Mouse (Mus musculus) thymus, postnatal 14 days (tissue): ENCODE measurements around the gene Fbxw21.
A peak's percentile ranks its signal among the peaks of the same experiment; 100 is the strongest.
"Not testable (repeated sequence)": the region's sequence is repeated elsewhere in the genome, so short reads cannot be mapped to it uniquely, and the experiment has no call there.

Experiments
- DNase-seq: peaks from one replicate; pipeline ENCODE4 v3.0.0; 2021

The Fbxw21 gene

DNA sequence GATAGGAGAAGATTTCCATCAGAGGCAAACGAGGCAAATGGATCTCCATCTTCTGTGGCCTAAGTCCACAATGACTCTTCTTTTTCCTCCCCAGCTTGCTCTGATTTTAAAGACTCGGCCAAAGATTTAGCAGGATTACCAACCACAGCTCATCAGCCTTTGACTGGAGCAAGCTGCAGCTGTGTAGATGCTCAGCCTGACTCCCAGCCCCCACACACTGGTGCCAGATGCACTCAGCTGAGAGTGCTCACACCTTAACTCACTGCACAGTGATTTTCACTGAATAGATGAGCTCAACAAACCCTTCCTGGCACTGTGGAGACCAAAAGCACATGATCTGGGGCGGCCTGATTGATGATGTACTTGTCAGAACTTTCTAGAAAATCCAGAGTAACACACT is at the start of gene Fbxw21:
Fbxw21 (minus strand) TSS at position 101 of the 400 bp plus-strand sequence.
- DNase-seq: no peak

DNA sequence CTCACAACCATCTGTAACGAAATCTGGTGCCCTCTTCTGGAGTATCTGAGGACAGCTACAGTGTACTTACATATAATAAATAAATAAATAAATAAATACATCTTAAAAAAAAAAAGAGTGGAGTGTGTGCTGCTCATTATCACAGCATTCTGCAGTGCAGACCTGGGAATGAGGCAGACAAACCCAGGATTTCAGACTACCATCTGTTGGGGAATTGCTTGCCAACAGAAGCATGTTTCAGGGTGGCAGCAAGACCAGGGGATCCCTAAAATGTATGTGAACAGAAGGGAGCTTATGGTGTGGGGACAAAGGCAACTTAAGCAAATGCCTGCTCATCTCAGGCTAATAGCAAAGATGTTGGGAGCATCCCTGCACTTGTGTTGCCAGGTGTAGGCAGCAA is 39.5 kb upstream of the Fbxw21 start:
- DNase-seq: not testable (repeated sequence)

DNA sequence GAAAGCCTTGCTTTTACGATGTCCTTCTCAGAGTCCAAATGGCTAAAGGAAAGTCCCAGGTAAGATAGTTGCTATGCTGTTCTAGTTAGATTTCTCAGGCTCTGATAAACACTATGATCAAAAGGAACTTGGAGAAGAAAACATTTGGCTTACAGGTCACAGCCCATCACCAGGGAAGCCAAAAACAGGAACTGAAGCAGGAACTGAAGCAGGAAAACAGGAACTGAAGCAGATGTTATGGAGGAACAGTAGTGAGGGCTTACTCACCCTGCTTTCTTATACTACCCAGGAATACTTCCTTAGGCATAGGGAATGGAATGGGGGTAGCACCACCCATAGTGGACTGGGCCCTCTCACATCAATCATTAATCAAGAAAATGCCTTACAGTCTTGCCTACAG is 38.5 kb upstream of the Fbxw21 start:
- DNase-seq: no peak

DNA sequence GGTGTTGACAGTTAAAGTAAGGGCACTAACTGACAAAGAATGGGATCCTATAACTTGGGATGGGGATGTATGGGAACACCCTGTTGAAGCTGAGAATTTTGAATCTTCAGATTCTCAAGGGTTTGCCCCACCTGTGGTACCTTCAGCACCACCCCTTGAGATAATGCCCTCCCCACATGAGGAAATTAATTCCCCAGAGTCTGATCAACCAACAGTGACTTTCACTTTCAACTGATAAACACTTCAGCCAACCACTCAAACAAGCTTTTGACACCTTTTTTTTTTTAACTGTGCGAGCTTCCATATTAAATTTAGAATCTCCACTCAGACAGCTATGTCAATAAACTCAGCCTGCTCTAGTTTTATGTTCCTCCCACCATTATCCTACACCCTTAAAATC is 37.5 kb upstream of the Fbxw21 start:
- no peak for DNase-seq

DNA sequence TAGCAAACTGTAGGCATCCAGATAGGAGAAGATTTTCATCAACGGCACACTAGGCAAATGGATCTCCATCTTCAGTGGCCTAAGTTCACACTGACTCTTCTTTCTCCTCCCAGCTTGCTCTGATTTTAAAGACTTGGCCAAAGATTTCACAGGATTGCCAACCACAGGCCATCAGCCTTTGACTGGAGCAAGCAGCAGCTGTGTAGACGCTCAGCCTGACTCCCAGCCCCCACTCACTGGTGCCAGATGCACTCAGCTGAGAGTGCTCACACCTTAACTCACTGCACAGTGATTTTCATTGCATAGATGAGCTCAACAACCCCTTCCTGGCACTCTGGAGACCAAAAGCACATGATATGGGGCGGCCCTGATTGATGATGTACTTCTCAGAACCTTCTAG is 34.0 kb upstream of the Fbxw21 start, which contains the start of gene Fbxw13:
Fbxw13 (minus strand) TSS at position 101 of the 400 bp plus-strand sequence.
- not testable (repeated sequence) for DNase-seq

DNA sequence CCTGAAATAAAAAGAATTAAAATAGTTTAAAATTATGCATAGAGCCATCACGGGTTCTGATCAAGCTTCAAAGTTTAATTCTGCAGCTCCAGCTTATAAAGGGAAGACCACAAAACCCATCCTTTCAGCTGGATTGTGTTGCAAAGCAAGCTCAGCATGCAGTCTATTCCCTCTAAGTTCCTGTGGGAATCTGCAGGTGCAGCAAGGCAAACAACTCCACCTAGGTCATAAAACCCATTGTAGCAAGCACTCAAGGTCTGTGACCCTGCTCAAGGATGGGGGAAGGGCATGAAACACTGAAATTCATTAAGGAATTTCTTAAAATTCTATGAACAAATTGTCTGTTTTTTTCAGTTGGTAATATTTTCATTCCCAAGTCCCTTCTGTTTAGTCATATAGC is 15.4 kb upstream of the Fbxw21 start:
- no peak for DNase-seq

DNA sequence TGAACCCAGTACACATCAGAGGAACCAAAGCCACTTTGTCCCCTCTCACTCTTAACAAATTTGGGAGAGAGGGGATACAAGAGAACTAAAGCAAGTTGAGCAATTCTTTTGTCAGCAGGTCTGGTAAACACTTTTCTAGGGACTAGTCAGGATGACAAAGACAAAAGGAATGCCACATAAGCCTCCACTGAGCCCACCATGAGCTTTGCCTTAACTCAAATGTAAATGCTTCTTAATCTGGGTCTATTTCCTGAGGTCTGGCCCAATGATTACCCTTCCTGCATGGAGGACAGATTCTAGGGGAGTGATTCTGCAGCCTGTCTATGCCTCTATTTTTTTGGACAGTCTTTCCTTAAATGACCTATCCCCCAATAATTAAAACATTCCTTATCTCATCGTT is 14.5 kb upstream of the Fbxw21 start:
- DNase-seq: no peak

DNA sequence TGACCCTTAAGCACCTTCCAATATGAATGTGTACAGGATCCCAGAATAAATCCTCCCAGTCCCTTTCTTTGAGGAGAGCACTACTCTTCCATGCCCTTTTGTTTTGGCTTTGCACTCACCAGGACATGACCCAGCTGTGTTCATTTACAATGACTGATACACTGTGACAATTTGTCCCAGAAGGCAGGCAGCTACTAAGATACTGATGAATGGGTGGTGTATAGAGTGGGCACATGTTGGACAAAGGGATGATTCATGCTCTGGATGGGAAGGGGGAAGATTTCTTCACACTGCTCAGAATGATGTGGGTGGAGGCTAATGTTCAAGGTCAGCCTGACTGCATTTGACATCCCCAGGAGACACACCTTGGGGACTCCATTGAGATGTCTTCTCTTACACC is 5.5 kb upstream of the Fbxw21 start:
- DNase-seq: no peak

DNA sequence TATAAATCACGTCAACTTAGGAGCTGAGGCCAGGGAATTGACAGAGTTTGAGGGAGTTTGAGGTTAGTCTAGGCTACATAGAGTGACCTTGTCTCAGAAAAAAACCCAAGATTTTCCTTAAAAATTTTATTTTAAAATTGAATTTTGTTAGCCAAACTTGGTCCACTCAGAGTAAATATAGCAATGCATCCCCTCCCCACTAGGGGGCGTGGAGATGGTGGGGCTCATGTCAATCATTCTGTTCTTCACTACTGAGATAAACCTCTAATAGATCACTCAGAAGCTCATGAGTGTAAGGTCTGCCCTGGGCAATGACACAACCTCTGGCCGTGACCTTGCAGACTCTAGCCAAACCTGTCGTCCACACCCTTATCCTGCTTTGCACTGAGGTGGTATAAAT is 21.4 kb downstream of the Fbxw21 start:
- peak; percentile 31 for DNase-seq

DNA sequence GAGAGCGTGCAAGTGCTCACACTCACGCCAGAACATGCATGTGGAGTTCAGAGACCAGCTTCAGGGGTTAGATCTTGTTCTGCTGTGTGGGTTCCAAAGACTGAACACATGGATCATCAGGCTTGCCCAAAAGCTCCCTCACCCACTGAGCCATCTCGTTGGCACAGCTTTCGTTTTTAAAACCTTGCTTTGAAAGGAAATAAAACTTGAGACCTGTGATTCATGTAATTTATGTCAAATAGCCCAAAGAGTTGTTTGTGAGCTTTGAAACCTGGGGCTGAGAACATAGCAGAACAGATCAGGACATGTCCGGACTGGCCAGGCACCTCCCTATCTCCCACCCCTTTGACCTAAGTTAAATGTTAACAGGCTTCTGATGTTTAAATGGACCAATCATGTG is 31.8 kb downstream of the Fbxw21 start:
- DNase-seq: no peak

DNA sequence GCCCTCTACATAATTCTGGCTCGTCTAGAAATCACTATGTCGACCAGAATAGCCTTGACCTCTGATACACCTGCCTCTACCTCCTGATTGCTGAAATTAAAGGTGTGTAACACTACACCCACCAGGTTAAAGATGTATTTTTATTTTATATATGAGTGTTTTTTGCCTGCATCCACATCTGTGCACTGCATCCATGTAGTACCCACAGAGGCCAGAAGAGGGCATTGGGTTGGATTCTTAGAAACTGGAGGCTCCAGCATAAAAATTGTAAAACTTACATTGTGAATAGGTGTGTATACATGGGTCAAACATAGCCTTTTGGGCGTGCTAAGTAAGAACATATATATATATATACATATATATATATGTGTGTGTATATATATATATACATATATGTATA is 33.6 kb downstream of the Fbxw21 start:
- no peak for DNase-seq

DNA sequence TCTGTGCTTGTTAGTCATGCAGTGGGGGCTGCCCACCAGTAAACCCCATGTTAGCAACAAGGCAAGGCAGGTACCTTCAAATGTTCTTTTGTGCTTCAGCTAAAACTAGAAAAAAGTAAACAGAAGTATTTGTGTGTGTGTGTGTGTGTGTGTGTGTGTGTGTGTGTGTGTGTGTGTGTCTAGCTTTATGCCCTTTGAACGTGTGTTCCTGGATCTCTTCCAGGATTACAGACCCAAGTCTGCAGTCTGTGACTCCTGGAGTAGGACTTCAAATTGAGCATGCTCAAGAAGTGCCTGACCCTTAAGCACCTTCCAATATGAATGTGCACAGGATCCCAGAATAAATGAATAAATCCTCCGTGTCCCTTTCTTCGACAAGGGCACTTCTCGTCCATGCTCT is 34.8 kb downstream of the Fbxw21 start:
- no peak for DNase-seq

DNA sequence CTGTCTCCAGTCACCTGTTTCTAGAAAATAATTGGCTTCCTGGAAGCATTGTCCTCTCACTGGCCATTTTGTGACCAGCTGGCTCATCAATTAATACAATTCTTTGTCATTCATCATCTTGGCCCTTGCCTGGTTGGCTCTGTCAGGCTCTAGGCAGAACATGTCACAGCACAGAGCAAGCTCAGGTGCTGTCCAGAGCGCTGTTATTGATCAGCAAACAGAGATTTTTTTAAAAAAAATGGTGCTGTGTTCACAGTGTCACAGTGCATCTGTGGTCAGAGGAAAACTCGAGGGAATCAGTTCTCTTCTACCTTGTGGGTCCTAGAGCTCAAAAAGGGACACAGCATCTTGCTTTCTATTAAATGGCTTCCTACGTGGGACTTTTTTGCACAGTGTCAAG is 36.4 kb downstream of the Fbxw21 start:
- DNase-seq: no peak

DNA sequence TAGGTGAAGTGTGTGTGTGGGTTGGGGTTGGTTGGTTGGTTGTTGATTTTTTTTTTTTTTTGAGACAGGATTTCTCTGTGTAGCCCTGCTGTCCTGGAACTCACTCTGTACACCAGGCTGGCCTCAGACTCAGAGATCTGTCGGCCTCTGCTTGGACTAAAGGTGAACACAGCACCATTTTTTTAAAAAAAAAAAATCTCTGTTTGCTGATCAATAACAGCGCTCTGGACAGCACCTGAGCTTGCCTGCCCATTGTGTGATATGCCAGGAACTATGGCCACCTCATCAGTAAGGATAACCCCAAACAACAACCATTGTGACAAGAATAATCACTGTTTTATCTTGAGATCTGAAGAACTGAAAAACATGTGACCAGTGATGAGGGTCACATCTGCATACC is 36.8 kb downstream of the Fbxw21 start:
- DNase-seq: no peak

DNA sequence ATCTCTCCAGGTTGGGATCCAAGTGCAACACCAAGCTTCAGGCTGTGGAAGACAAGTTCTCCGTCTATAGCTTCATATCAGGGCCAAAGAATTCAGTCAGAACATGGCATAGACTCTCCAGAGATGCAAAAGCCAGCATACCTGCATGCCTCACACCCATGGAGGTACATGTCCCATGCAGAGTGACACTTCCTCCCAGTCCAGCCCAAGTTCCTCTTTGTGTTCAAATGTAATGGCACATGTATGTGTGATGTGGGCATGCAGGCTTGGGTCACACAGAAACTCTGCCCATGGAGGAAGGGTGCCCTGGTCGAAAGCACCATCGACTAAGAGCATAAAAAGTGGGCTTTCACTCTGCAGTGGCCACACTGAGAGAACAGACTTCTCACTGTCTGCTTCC is 37.7 kb downstream of the Fbxw21 start:
- DNase-seq: no peak

DNA sequence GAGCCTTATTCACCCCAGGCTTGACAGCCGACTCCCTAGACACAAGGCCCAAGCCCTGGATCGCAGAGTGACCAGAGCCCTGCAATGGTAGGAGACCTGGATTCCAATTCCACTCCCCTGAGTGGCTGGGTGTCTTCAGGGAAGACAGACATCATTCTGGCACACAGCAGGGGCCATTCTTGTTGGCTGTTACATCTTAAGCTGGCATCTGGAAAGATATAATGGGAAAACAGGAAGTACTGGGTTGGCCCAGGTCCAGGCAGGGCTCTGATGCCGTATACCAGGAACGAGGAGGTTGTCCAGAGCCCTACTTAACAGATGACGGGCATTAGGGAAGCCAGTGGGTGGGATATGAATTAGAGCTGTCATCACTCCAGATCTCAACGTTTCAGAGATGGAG is 38.6 kb downstream of the Fbxw21 start:
- no peak for DNase-seq

DNA sequence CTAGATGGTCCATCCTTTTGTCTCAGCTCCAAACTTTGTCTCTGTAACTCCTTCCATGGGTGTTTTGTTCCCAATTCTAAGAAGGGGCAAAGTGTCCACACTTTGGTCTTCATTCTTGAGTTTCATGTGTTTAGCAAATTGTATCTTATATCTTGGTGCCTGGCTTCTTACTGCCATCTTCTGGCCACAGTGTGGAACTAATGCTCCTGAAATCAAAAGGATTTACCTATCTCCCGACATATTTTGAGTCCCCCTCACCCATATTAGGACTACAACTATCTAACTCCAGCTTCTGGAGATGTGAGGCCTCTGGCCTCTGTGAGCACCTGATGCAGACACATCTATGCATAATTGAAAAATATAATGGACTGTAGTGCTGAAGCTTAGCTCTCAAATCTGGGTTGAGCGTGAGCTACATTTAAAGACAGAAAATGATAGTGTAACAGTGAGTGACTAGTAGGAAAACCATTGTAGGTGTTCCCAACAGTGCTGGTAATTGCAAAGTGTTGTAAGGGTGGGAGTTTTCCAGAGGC is 39.2 kb downstream of the Fbxw21 start:
- peak; percentile 51 for DNase-seq

DNA sequence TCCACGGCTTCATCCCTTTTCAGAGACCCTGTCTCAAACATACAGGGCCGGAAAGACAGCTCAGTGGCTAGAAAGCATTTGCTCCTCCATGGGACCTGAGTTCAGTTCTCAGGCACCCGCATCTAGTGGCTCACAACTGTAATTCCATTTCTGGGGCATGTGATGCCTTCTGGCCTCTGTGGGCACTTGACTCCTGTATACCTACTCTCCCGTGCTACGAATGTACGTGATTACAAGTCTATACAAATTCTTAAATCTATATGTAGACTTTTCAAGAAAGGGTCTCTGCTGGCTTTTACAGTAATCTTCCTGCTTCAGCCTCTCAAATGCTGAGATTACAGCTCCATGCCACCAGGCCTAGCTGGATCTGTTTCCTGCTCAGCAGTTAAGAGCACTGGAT is 40.9 kb downstream of the Fbxw21 start:
- no peak for DNase-seq

DNA sequence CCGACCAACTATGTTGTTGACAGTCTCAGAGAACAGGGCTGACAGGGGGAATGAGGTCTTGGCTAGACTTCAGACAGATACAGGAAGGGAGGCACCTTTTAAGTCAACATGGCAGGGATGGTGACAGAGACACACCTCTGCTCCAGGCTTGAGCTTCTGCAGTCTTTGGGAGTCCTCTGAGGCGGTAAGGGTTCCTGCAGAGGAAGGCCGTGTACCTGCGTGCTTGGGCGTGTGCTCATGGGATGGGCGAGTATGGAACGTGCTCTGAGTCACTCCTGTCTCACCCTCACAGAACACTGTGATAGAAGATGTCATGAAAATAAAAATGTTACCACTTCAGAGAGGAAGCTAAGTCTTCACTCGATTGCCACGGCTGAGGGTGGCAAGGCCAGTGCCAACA is 42.3 kb downstream of the Fbxw21 start:
- DNase-seq: no peak

DNA sequence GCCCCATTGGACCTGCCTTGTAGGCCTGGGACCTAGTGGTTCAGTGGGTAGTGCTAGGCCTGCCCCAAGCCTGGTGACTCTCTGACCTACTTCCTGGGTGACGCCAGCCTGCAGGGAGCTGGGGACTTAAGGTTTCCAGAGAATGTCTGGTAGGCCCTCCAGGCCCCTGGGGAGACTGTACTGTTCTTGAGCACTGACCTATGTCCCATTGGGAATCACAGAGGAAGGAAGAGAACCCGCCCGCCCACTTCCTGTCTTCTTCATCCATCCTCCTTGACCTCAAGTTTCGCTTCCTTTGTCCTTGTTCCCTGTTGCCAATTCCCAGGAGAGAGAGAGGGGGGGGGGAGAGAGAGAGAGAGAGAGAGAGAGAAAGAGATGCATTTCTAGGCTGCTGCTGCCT is 43.7 kb downstream of the Fbxw21 start:
- no peak for DNase-seq

DNA sequence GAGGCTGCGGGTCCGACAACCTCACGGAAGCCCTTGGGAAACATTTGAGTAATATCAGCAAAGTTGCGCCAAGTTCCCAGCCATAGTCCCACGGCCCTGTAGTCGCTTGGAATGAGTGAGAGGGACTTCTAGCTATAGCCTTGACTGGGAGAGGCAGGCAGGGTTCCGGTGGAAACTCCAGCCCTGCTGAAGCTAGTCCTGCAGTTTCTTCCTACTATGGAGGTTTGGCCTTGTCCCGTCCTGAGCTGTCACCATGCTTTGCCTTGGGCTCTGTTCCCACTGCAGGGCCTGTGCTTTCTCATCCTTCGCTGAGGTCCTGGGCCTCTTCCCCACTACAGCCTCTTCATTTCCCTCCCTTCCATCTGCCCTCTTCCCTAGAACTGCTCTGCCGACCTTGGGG is 45.6 kb downstream of the Fbxw21 start:
- no peak for DNase-seq

DNA sequence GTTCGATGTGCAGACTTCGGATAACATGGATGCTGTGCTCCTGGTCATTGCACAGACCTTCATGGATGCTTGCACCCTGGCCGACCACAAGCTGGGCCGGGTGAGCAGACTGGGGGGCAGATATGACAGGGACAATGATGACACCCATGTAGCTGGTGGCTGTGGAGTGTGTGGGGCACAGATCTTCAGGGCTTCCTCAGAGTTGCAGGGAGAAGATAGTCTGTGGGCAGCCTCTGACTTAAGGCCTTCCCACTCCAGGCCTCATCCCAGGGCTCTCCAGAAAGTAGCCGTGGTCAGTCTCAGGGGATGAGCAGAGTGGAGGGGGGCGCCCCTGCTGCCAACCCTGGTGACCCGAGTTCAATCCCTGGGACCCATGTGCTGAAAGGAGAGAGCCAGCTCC is 47.0 kb downstream of the Fbxw21 start:
- DNase-seq: no peak

DNA sequence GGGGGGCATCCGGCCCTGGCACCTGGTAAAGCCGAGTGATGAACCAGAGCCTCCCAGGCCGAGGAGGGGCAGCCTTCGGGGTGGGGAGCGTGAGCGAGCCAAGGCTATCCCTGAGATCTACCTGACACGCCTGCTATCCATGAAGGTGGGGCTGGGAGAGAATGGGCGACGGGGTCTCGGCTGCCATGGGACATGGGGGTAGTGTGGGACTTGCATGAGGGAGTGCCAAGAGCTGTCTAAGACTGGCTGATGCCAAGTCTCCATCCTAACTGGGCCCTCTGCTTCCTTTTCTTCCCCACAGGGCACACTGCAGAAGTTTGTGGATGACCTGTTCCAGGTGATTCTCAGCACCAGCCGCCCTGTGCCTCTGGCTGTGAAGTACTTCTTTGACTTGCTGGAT is 47.6 kb downstream of the Fbxw21 start:
- no peak for DNase-seq

DNA sequence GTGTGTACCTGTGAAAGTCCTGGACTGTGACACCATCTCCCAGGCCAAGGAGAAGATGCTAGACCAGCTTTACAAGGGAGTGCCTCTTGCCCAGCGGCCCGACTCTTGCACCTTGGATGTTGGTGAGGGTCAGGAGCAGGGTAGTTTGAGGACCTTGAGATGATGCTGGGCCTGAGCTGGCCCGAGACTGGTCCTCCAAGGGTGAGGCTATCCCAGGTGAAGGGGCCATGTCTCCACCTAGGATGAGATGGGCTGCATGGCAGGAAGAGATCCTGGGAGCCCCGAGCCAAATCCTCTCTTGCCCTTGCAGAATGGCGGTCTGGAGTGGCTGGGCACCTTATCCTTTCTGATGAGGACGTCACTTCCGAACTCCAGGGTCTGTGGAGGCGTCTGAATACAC is 48.5 kb downstream of the Fbxw21 start:
- DNase-seq: no peak

DNA sequence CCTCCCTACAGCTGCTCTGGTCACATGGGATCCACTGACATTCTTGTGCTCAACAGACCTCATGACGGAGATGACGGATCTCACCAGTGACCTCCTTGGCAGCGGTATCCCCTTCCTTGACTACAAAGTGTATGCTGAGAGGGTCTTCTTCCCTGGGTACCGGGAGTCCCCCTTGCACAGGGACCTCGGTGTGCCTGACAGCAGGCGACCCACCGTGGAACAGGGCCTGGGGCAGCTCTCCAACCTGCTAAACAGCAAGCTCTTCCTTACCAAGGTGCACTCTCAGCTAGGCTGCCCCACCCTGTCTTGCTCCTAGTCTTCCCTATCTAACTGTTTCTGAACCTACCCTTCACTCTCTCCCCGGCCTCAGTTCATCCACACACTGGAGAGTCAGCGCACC is 50.2 kb downstream of the Fbxw21 start:
- DNase-seq: no peak

DNA sequence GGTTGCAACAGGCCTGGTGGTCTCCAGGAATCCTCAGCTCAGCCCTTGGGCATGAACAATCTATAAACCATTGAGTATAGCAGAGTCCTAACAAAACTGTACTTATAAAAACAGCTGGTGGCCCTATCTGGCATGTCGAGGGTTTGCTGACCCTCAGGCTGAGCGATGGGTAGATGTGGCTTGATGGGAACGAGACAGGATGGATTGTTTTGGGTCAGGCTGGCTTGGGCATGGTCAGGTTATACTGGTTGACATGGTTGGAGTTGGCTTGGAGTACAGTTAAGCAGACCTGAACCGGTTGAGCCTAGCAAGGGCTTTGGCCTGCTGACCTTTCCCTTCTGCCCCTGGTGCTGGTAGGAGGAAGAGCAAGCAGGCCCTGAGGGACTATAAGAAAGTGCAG is 50.7 kb downstream of the Fbxw21 start:
- no peak for DNase-seq
